Mouse (Mus musculus) neural tube, embryonic 12.5 days (tissue): ENCODE results near the gene Ppp1r11. TPM values are rescaled to one million over a fixed set of nuclear protein-coding genes. Genes with fewer than 3 reads are reported as not detected.
A peak's percentile ranks its signal among the peaks of the same experiment; 100 is the strongest.

ENCODE experiments used
- ATAC-seq: fragments of 200-750 bp; cut with Nextera tagmentation; 2 replicates; pipeline ENCODE4 v1.8.0; 2017; ENCODE audit warnings: low read depth, mild to moderate bottlenecking, moderate TSS enrichment, moderate library complexity; ENCODE audit not compliant: low FRiP score
- H3K27ac ChIP-seq: fragments of 300-500 bp; sonication (generic); 2 replicates; pipeline ENCODE4 v1.5.1; 2016
- H3K27me3 ChIP-seq: fragments of 300-500 bp; sonication (generic); replicated peaks from 2 replicates; pipeline ENCODE4 v1.6.1; 2016; ENCODE audit warnings: mild to moderate bottlenecking
- H3K36me3 ChIP-seq: fragments of 300-500 bp; sonication (generic); 2 replicates; pipeline ENCODE4 v1.6.1; 2016; ENCODE audit warnings: mild to moderate bottlenecking
- H3K4me1 ChIP-seq: fragments of 300-500 bp; sonication (generic); 2 replicates; pipeline ENCODE4 v1.6.1; 2016
- H3K4me2 ChIP-seq: fragments of 300-500 bp; sonication (generic); replicated peaks from 2 replicates; pipeline ENCODE4 v1.6.1; 2016; ENCODE audit warnings: mild to moderate bottlenecking
- H3K4me3 ChIP-seq: fragments of 300-500 bp; sonication (generic); 2 replicates; pipeline ENCODE4 v1.5.1; 2016
- H3K9ac ChIP-seq: fragments of 300-500 bp; sonication (generic); 2 replicates; pipeline ENCODE4 v1.6.1; 2016; ENCODE audit warnings: mild to moderate bottlenecking
- H3K9me3 ChIP-seq: fragments of 300-500 bp; sonication (generic); 2 replicates; pipeline ENCODE4 v1.6.1; 2016; ENCODE audit warnings: mild to moderate bottlenecking
- WGBS: fragments of 180-500 bp; shearing (Covaris S2); methylation state at CpG from one replicate; pipeline ENCODE4 v1.1.7; 2016; 5-methylcytosine and 5-hydroxymethylcytosine counted together
- polyA plus RNA-seq: library from polyadenylated mRNA; unstranded; fragments of >200 nt; fragmentation: Nextera tagmentation; extraction: Ambion mirVana; gene quantifications from 2 replicates; pipeline ENCODE4 v1.2.1, GENCODE M21; 2016

Ppp1r11 gene
- polyA plus RNA-seq, 1 experiment from 2014 or later, result 147 TPM

DNA sequence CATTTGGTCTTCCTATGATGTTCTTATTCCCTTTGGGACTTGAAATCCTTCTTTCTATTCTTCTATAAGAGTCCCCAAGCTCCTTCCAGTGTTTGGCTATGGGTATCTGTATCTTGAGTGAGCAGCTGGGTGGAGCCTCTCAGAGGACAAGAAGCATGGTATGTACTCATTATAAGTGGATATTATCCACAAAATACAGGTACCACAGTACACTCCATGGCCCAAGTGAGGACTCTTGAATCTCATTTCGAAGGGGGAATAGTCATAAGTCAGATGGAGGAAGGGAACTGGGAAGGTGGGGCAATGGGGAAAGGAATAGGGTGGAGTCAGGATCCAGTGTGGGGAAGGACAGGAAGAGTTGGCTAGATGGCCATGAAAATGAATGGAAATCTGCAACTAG is 1.5 kb upstream of the Ppp1r11 start:
- H3K27me3 ChIP-seq, result no peaks in the 10 kb centered on the region

GRCm38 (mm10) chr17:36952631-36953030 is 1.1 kb upstream of the Ppp1r11 start:
- no peak for ATAC-seq
- Histone ChIP-seq H3K9me3 (no peaks in the 10 kb centered on the region), H3K4me1 (peaks cover 12% of the 10 kb centered on the region), H3K27me3 (no peaks in the 10 kb centered on the region), H3K4me3 (no peak overlapping the region), H3K27ac (no peak overlapping the region), H3K4me2 (no peak overlapping the region), H3K9ac (no peak overlapping the region), H3K36me3 (peaks cover 15% of the 10 kb centered on the region; the same call in 1 of the 2 replicates)
- 90% methylated on average over 2 of the region's 2 CpGs for WGBS

More for the DNA sequence above, 1.5 kb upstream of the Ppp1r11 start:
- H3K27ac ChIP-seq, result no peak overlapping the region
- no peaks in the 10 kb centered on the region for H3K9me3 ChIP-seq
- H3K36me3 ChIP-seq, result peaks cover 15% of the 10 kb centered on the region; the same call in 1 of the 2 replicates
- H3K4me3 ChIP-seq, result no peak overlapping the region
- no peak overlapping the region for H3K9ac ChIP-seq
- 93% methylated on average over 1 of the region's 1 CpGs for WGBS
- peaks cover 12% of the 10 kb centered on the region for H3K4me1 ChIP-seq
- H3K4me2 ChIP-seq, result no peak overlapping the region
- ATAC-seq, result no peak

DNA sequence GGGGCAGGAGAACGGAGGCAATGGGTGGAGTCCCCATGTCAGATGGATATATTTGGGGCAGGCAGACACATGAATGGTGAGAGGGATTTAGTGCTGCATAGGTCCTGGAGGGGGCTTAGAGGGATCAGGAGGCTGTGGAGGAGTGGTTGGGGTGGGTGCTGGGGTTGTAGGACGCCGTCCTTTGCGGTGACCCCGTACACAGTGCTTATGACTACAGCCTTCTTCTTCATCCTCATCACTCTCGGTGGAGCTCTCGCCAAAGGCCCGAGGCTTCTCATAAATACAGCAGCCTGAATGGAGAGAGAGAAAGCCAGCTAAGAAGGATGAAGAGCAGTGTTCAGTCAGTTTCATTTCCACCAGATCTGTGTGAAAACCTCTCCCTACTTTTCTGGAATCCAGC is 2.3 kb downstream of the Ppp1r11 start:
- Histone ChIP-seq H3K27ac (no peak overlapping the region), H3K4me2 (no peak overlapping the region), H3K9ac (no peak overlapping the region), H3K27me3 (peaks cover 14% of the 10 kb centered on the region), H3K36me3 (peaks cover 11% of the 10 kb centered on the region; the same call in 1 of the 2 replicates), H3K4me3 (no peak overlapping the region), H3K9me3 (no peaks in the 10 kb centered on the region), H3K4me1 (peaks cover 22% of the 10 kb centered on the region)
- WGBS, result 97% methylated on average over 8 of the region's 8 CpGs
- ATAC-seq, result no peak

- H3K4me1 ChIP-seq, result peaks cover 27% of the 10 kb centered on the region
- no peaks in the 10 kb centered on the region for H3K9me3 ChIP-seq
- WGBS, result 76% methylated on average over 1 of the region's 1 CpGs
- no peak overlapping the region for H3K27ac ChIP-seq
- peaks cover 24% of the 10 kb centered on the region for H3K27me3 ChIP-seq
- no peak overlapping the region for H3K4me2 ChIP-seq
- H3K4me3 ChIP-seq, result no peak overlapping the region
- peaks cover 8% of the 10 kb centered on the region; the same call in 1 of the 2 replicates for H3K36me3 ChIP-seq
- no peak for ATAC-seq
- H3K9ac ChIP-seq, result no peak overlapping the region
These were observed 3.3 kb downstream of the Ppp1r11 start for GRCm38 (mm10) chr17:36948286-36948685.

DNA sequence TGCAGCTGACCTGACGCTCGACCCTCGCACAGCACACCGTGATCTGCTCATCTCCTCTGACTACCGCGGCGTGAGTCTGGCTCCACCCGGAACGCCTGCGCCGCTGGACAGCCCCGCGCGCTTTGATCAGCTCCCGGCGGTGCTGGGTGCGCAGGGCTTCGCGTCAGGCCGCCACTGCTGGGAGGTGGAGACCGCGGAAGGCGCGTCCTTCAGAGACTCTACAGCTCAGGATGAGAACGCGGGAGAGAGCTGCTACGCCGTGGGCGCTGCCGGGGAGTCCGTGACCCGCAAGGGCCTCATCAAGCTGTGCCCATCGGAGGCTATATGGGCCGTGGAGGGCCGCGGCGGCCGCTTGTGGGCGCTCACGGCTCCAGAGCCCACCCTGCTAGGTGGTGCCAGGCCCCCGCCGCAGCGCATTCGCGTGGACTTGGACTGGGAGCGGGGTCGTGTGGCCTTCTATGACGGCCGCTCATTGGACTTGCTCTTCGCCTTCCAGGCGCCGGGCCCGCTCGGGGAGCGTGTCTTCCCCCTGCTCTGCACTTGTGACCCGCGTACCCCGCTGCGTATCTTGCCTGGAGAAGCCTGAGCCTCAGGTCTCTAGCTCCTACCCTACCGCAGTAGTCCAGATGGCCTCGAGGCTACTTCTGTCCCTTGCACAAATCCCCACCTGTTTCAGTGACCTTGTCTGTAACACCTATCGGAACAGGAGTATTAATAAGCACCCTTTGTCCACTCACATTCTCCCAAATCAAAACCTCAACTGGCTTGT is 4.3 kb downstream of the Ppp1r11 start:
- ATAC-seq, result peak; percentile 51
- Histone ChIP-seq H3K36me3 (peaks cover 8% of the 10 kb centered on the region; the same call in 1 of the 2 replicates), H3K4me1 (peaks cover 35% of the 10 kb centered on the region), H3K27ac (no peak overlapping the region), H3K4me3 (peak overlapping the region; percentile 55), H3K4me2 (peak overlapping the region; percentile 91), H3K9ac (peak overlapping the region; percentile 74), H3K27me3 (peaks cover 34% of the 10 kb centered on the region), H3K9me3 (no peaks in the 10 kb centered on the region)
- WGBS, result 1% methylated on average over 62 of the region's 62 CpGs

DNA sequence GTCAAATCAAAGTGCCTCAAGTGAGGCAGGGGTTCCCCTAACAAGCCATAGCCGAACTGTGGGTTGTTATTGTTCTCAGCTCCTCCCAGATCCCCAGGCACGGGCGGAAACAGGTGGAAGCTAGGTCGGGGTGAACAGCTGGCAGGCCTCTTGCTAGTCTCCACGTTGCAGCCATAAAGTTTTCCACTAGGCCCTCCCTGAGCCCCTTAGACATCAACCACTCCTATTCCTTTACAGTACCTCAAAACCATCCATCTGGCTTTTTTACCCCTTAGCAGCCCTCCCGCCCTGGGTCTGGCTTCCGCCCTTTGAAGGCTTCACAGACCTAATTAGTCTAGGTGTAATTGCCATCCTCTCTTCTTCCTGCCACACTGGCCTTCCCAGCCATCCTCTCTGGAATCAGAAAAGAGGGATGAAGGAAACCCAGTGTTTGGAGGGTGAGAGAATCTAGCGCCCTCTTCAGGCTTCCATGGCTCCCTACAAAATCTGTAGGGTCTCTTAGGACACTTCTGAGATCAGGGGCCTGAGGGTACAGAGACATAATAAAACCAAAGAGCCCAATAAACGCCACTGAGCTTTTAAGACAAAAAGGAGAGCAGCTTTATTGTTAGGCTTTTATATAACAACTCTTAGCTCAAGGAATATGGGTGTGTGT is 7.3 kb downstream of the Ppp1r11 start:
- H3K4me1 ChIP-seq, result peaks cover 28% of the 10 kb centered on the region
- no peak overlapping the region for H3K4me2 ChIP-seq
- H3K27me3 ChIP-seq, result peaks cover 43% of the 10 kb centered on the region
- H3K27ac ChIP-seq, result no peak overlapping the region
- peaks cover 6% of the 10 kb centered on the region; the same call in 1 of the 2 replicates for H3K36me3 ChIP-seq
- H3K4me3 ChIP-seq, result no peak overlapping the region
- WGBS, result 12% methylated on average over 9 of the region's 9 CpGs
- H3K9me3 ChIP-seq, result no peaks in the 10 kb centered on the region
- no peak overlapping the region for H3K9ac ChIP-seq
- ATAC-seq, result no peak

DNA sequence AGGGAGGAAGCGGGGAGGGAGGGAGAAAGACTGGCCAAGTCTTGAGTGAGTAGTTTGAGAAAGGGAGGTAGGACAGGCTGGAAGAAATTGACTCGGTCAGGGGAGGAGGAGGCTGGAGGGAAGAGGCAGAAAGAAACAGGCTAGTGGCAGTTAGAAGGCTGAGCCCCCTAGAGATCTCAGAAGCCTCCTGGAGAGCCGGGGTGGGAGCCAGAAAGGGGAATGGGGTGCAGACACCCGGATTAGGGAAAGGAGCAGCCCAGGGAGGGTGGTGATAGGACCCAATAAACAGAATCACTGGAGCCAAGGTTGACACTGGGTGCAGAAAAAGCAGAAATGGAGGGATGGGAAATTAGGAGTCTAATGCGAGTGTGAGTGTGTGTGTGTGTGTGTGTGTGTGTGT is 7.8 kb downstream of the Ppp1r11 start:
- H3K27me3 ChIP-seq, result peaks cover 43% of the 10 kb centered on the region

DNA sequence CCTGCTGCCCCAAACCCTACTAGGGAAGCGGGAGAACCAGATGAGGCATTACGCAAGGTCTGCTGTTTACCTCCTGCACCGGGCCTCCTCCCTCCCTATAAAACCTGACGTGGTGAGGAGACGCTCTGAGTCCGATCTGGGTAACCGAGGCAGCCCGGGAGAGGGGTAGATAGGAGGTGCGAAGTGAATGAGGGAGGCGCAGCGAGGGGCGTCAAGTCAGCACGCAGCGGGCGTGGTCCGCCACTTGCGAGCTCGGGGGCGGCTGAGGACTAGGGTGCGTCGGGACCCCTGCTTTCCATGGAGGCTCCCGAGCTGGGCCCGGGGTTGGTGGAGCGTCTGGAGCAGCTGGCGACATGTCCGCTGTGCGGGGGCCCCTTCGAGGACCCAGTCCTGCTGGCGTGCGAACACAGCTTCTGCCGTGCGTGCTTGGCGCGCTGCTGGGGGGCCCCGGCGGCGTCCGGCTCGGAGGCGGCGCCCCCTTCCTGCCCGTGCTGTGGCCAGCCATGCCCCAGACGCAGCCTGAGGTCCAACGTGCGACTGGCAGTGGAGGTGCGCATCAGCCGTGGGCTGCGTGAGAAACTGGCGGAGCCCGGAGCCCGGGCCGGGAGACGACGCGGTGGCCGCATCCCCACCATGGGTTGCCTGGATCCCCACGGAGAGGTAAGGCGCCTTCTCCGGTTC is 8.6 kb downstream of the Ppp1r11 start, which contains the start of gene Rnf39:
TSS of gene Rnf39 (plus strand) at position 128 of the 681 bp plus-strand sequence.
- peak within 1 kb of the TSS; percentile 34 for H3K4me3 ChIP-seq
- no peak for ATAC-seq
- H3K36me3 ChIP-seq, result no peaks in the 10 kb centered on the region
- peaks cover 28% of the 10 kb centered on the region for H3K4me1 ChIP-seq
- H3K4me2 ChIP-seq, result peak within 1 kb of the TSS; percentile 66
- H3K27me3 ChIP-seq, result peaks cover 43% of the 10 kb centered on the region
- WGBS, result 3% methylated on average over 59 of the region's 59 CpGs
- no peaks in the 10 kb centered on the region for H3K9me3 ChIP-seq
- H3K27ac ChIP-seq, result no peak within 1 kb of the TSS
- H3K9ac ChIP-seq, result peak within 1 kb of the TSS; percentile 58

More for the DNA sequence above, 7.8 kb downstream of the Ppp1r11 start:
- Histone ChIP-seq H3K4me3 (no peak overlapping the region), H3K9me3 (no peaks in the 10 kb centered on the region), H3K4me2 (peak overlapping the region; percentile 66), H3K4me1 (peaks cover 28% of the 10 kb centered on the region), H3K36me3 (peaks cover under 1% of the 10 kb centered on the region; the same call in 1 of the 2 replicates), H3K27ac (no peak overlapping the region), H3K9ac (no peak overlapping the region)
- no peak for ATAC-seq
- 13% methylated on average over 5 of the region's 5 CpGs for WGBS

- 63% methylated on average over 10 of the region's 10 CpGs for WGBS
These were observed 9.2 kb downstream of the Ppp1r11 start for GRCm38 (mm10) chr17:36942391-36942790.

GRCm38 (mm10) chr17:36938056-36938455 is 13.5 kb downstream of the Ppp1r11 start:
- ATAC-seq, result no peak
- Histone ChIP-seq H3K27me3 (peaks cover 17% of the 10 kb centered on the region), H3K36me3 (no peaks in the 10 kb centered on the region), H3K27ac (no peak overlapping the region), H3K4me1 (peaks cover 6% of the 10 kb centered on the region), H3K9me3 (no peaks in the 10 kb centered on the region), H3K9ac (no peak overlapping the region), H3K4me2 (no peak overlapping the region), H3K4me3 (no peak overlapping the region)
- 91% methylated on average over 2 of the region's 2 CpGs for WGBS

More at GRCm38 (mm10) chr17:36942391-36942790, 9.2 kb downstream of the Ppp1r11 start:
- peak overlapping the region; percentile 58; the same call in 1 of the 2 replicates for H3K9ac ChIP-seq
- H3K4me1 ChIP-seq, result peaks cover 24% of the 10 kb centered on the region
- H3K27ac ChIP-seq, result no peak overlapping the region
- no peaks in the 10 kb centered on the region for H3K36me3 ChIP-seq
- H3K4me2 ChIP-seq, result peak overlapping the region; percentile 66
- no peaks in the 10 kb centered on the region for H3K9me3 ChIP-seq
- H3K4me3 ChIP-seq, result no peak overlapping the region; the same call in 1 of the 2 replicates
- peaks cover 43% of the 10 kb centered on the region for H3K27me3 ChIP-seq
- no peak for ATAC-seq

DNA sequence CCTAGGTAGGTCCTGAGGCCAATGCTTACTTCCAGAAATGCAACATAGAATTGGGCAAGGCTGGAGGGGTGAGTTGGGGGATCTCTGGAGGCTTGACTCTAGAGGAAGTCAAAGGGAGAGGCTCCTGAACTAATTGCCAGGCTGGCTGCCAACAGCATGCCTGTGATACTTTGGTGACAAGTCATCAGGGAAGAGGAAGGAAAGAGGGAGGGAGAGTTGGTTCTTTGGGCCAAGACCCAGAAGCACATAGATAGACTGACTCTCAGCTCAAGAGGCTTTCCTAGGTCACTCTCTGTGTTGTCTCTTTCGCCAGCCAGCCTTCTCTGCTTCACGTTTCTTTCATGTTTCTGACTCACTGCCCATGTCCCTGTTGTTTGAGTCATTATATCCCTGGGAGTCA is 19.7 kb downstream of the Ppp1r11 start:
- ATAC-seq, result no peak
- H3K27me3 ChIP-seq, result no peaks in the 10 kb centered on the region
- no peak overlapping the region for H3K27ac ChIP-seq
- H3K9me3 ChIP-seq, result no peaks in the 10 kb centered on the region
- H3K4me2 ChIP-seq, result no peak overlapping the region
- WGBS, result 75% methylated on average over 2 of the region's 2 CpGs
- H3K4me1 ChIP-seq, result no peaks in the 10 kb centered on the region
- H3K36me3 ChIP-seq, result no peaks in the 10 kb centered on the region
- no peak overlapping the region for H3K9ac ChIP-seq
- H3K4me3 ChIP-seq, result no peak overlapping the region

DNA sequence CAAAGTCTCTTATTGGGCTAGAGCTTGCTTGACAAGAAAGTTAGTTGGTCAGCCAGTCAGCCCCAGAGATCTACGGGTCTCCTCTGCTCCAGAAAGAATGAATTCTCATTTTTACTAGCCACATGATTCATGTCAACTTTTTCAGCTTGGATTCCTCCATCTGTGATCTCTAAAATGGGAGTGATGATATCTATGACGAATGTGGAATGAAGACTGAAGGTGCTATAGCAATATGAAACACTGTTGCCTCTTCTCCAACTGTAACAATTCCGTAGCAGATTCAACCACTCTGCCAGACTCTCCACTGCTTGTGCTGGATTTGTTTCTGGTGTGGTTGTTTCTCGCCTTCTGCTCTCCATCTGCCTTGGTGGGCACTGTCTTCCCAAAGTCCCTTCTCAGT is 20.4 kb downstream of the Ppp1r11 start:
- Histone ChIP-seq H3K4me2 (no peak overlapping the region), H3K4me3 (no peak overlapping the region), H3K4me1 (no peaks in the 10 kb centered on the region), H3K27ac (no peak overlapping the region), H3K9me3 (no peaks in the 10 kb centered on the region), H3K36me3 (no peaks in the 10 kb centered on the region), H3K9ac (no peak overlapping the region), H3K27me3 (no peaks in the 10 kb centered on the region)
- ATAC-seq, result no peak
- 82% methylated on average over 4 of the region's 4 CpGs for WGBS
